Mouse (Mus musculus) thymus, adult 18-20 months (tissue): ENCODE results near the gene Myo5a.

Experiments used
- DNase-seq, 2 experiments: peaks; one replicate each; pipeline ENCODE4 v3.0.0; 2022; ENCODE audit warnings: mixed read lengths in 2 of 2

Gene Myo5a

DNA sequence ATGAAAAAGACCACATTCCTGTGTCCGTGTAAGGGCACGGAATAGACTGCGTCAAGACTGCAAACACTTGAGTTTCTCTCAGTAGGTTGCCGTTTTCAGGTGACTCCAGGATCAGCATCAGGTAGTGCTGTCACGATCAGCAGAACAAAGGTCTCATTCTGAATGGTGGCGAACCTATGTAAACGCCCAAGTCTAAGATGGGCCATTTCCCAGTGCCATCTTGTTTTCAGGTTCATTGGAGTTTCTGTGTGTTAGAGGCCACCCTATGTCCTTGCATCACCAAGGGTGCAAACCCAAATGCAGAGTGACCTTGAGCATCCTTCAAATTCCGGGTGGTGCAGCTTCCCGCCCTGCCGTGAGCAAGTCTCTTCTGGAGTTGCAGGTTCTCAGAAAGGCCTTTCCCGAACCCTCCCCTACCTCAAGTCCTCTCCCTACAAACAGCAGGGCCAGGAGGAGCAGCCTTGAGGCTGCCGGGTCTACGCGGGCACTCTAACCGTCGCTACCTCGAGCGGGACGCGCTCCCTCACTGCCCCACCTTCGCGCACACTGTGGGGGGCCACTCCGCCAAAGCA, at the start of gene Myo5a:
Myo5a (plus strand) TSS at position 559 of the 572 bp plus-strand sequence.
- DNase-seq = no peak

DNA sequence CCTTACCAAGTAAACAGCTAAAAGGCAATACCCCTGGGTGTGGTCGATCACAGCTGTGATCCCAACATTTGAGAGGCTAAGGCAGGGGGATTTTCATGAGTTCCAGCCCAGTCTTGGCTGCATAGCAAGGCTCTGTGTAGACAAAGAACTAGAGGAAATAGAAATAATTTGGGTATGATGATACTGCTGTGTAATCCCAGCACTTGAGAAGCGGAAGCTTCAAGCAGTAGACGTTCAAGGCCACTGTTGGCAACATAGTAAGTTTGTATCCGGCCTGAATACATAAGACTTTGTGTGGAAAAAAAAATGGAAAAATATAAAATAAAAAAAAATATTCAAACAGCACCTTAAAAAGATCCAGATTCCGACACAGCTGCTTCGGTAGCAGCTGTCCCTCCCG, 48.3 kb upstream of the Myo5a start:
- no peak for DNase-seq

DNA sequence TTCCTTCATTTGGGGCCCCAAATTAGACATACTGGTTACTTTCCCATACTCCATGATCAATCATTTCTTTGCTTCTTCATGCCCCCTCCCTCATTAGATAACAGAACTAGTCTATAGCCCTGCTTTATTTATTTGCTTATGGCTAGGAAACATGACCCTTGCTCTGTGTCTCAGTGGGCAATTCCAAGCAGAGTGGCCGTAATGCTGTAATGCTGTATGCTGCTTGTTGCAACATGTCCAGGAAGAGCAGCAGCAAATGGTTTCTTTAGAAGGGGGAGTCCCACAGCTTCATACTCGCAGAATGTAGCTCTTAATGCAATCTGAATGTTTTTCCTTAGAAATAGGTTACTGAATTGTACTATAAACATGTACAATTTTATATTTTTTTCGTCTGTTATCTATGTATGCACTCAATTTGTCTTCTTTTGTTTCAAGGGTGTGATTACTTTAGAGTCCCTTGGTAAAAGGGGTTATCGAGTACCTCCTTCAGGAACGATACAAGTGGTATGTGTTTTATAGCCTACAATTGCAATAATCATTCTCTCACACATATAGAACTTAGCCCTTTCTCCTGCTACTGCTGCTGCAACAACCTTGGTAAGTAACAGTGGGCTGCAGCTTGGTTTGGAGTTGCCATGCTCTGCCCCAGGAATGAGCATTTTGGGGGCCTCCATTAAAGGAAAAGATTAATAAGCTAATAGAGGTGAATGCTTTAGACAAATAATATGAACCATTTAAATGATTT, 47.5 kb upstream of the Myo5a start:
- DNase-seq = no peak

- DNase-seq = no peak
Measured at GRCm38 (mm10) chr9:75024089-75024488, 46.7 kb upstream of the Myo5a start.

DNA sequence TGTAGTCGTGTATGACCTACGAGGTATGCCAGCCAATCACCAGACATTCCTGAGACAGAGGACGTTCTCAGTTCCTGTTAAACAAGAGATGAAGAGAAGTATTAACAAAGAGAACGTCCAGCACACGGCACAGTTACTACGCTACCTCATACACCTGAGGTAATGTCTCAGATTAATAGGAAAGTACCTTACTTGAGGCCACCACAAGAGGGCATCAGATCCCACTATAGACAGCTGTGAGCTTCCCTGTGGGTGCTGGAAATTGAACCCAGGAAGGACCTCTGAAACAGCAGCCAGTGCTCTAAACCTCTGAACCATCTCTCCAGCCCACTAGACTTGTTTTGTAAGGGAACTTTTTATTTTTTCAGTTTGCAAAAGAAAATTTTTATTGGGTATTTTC, 45.1 kb upstream of the Myo5a start:
- DNase-seq = no peak

DNA sequence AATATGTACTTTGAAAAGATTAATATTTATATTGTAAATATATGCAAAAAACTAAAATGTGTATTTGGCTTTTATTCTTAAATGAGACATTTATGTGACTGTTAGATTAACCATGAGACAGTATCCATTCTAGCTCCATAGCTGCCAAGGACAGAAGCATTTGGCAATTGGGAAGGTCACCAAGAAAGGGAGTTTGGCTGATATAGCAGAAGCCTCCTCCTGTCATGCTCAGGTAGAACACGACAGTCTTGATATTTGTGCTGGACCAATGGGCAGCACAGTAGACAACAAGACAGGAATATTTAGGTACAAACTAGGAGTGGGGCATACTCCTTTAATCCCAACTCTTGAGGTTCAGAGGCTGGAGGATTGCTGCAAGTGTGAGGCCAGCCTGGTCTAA, 38.4 kb upstream of the Myo5a start:
- DNase-seq = no peak

DNA sequence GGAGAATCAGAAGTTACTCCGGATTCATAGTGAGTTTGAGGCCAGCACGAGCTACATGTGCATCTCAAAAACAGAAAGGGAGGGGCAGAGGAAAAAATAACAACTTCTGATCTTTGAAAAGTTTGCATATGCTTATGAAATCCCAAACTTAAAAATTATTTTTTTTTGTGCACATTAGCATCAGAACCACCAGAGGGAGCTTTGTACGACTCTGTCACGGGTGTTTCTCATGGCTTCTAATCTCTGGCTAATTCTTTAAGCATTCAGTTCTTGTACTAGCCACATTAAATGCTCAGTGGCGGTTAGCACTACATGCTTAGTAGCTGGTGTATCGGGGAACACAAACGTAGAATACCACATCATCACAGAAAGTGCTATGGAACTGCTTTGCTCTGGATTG, 37.7 kb upstream of the Myo5a start:
- no peak for DNase-seq

- DNase-seq = no peak
Measured at GRCm38 (mm10) chr9:75034691-75035090, 36.1 kb upstream of the Myo5a start.

- DNase-seq = no peak
Measured at GRCm38 (mm10) chr9:75035944-75036343, 34.9 kb upstream of the Myo5a start.

DNA sequence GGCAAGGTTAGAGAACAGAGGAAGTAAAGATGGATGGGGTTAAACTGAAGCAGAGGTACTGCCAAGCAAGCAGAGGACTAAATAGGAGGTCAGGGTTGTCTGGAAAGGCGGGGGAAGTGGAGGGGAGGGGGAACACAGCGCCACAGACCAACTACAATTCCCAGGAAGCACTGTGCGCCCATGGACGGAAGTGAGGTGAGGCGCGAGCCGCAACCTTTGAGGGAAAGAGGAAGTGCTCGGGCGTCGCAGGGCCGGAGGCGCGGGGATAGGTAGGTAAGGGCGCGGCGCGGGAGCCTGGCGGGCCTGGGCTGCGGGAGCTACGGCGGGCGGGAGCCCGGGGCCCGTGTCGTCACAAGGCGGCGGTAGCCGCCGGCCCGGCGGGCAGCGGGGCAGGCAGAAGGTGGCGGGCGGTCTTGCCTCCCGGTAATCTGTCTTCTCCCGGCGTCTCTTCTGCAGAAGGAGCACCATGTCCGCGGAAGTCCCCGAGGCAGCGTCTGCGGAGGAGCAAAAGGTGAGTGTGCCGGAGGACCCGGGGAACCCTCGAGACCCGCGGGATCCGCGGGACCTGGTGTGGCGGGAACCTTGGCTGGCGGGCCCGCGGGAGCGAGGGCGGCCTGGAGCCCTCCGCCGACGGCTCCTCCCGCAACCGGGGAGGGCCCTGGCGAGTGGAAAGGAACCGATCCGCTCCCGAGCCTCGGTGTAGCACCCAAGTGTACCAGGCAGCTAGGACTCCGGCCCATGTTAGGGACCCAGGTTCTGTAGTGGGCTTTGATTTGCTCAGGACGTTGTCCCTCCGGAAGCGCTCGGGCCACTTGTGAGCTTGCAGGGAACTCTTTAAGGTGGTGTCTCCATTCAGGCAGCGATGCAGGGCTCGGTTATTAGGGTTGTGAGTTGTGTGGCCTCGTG, 33.1 kb upstream of the Myo5a start, which contains the start of gene Arpp19:
Arpp19 (plus strand) TSS at position 164 of the 906 bp plus-strand sequence.
- DNase-seq = peak; percentile 82 to 83

- DNase-seq = no peak
Measured at GRCm38 (mm10) chr9:75038357-75038688, 32.5 kb upstream of the Myo5a start.

DNA sequence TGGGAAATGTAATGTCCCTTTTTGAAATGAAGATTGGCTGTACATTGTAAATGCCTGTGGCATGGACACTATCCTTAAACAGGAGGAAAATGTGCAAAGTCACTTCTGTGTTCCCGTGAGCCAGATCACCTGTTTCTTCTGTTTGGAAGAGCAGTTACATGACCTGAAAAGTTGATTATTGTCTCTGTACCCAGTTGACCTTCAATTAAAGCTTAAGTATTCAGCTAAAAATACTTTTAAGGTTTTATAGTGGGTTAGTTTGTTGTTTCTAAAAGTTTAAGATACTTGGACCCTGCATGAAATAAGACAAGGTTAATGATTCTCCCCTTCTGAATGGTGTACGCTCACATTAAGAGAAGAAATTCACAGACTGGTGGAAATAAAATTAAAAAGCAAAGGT, 30.2 kb upstream of the Myo5a start:
- no peak for DNase-seq

DNA sequence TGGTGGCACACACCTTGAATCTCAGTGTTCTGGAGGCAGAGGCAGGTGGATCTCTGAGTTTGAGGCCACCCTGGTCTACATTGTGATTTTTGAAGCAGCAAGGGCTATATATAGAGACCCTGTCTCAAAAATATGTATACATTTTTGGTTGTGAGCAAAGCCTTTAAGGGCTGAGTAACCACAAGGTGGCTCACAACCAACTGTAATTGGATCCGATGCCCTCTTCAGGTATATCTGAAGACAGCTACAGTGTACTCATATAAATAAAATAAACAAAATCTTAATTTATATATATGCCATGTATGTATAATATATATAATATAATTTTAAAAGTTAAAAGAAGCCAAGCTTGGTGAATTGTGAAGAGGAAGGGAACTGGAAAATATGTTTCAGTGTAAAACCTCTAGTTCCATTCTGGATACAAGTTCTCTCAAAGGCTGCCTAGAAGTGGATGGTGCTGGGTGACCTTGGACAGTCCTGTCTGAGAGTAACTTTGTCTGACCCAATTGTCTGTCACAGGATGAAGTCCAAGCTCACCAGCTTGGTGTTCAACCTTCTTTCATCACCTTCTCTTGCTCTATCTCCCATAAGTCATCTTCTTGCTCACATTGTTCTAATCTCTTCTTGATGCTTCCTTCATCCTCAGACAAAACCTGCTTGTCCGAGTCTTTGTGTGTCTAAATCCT, 28.8 kb upstream of the Myo5a start:
- DNase-seq = no peak

DNA sequence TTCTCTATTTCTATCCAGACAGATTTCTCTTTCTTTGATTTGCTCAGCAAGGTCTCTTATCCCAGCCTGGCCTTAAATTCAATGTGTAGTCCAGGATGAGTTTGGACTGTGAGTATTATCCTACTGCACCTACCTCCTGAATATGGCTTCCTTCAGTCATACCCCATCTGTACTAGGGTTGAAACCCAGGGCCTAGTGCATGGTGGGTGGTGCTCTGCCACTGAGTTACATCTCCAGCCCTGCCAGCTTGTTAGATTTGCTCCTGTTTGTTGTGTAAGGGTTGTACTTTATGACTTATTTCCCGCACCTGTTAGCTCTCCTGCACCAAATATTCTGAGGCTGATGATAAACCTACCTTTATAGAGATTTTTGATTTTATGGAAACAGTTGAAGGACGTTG, 27.6 kb upstream of the Myo5a start:
- no peak for DNase-seq

GRCm38 (mm10) chr9:75047079-75047478, 23.7 kb upstream of the Myo5a start:
- no peak for DNase-seq

DNA sequence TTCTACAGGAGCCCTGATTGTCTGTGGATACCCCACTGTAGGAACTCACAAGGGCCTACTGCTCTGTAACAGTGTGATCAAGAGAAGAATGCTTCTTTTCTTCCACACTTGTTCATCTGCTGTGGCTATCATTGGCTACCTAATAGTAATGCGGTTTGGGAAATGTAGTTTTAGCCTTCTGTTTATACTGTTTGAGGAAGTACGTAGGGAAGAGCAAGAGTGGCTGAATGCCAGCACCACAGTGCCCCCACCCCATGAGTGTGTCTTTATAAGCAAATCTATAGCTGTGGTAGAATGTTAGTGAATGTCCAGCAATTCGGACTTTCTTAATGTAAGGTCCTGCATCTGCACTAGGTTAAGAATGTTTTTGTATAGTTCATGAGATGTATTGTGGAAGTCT, 21.7 kb upstream of the Myo5a start:
- DNase-seq = no peak

DNA sequence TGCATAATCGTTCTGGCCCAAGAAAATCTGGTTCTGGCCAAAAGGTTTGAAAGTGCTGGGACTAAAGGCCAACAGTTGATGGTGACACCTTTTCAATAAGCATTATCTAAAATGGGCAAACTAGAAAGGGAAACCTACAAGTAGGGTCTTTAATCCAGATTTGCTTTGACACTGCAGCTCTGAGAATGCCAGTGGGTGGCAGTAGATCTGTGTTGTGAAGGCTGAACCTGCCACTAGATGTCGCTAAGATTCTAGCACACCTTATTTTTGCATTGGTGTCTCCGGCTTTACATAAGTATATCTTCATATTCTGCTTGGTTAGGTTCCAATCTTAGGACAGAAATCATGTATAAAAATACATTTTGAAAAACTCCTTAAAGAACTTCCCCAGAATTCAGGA, 20.8 kb upstream of the Myo5a start:
- DNase-seq = peak in 1 of 2 experiments; percentile 29

- DNase-seq = no peak
Measured at GRCm38 (mm10) chr9:75051841-75052240, 19.0 kb upstream of the Myo5a start.

- no peak for DNase-seq
Measured at GRCm38 (mm10) chr9:75055046-75055445, 15.8 kb upstream of the Myo5a start.

DNA sequence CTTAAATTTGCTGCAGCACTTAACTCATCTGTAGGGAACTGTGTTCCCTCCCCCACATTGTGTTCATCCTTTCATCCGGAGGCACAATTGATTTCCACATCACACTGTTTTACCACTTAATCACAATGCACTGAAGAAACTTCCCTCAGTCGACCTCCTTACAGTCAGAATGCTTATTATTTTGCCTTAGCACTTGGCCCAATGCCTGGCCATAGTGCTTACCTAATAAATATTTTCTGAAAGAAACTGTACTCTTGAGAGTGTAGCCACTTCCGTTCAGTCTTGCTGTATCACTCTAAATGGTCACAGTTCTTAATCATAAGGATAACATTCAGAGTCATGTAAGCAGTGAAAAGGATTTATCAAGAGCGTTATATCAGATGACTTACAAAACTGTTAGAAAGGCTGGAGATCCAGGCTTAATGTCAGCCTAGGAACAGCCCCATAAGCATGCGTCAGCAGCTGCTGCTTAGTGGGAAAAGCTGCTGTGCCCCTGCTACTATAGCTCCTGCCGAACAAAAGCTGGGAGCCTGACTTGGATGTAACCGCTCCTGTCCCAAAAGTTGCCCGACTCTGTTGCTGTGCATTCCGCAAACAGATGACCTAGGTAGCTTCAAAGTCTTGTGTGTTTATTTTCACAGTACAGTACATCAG, 6.0 kb upstream of the Myo5a start:
- DNase-seq = no peak

DNA sequence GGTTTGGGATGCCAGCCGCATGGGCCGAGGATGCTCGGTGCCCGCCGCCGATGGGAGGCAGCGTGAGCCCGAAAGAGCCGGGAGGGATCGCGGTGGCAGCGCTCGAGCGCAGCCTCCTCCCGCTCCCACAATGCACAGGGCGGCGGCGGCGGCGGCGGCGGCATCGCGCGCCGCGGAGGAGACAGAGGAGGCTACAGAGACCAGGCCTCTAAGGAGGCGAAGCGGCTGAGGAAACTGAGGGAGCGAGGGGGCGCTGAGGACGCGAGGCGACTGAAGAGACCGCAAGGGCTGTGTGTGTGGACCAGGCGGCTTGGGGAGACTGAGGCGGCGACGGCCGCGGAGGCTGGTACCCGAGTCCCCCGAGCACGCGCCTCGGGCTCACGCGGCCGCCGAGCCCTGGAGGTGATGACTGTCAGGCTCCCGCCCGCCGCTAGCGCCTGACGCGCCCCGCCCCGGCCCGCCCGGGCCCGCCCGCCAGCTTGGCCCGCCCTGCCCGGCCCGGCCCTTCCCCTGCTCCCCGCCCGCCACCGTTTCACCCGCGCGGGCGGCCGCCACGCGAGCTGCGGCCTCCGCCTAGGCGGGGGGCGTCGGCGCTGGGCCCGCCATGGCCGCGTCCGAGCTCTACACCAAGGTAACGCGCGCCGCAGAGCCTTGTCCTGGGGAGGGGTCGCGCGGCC, 352 bp downstream of the Myo5a start:
- DNase-seq = peak; percentile 59 to 62

DNA sequence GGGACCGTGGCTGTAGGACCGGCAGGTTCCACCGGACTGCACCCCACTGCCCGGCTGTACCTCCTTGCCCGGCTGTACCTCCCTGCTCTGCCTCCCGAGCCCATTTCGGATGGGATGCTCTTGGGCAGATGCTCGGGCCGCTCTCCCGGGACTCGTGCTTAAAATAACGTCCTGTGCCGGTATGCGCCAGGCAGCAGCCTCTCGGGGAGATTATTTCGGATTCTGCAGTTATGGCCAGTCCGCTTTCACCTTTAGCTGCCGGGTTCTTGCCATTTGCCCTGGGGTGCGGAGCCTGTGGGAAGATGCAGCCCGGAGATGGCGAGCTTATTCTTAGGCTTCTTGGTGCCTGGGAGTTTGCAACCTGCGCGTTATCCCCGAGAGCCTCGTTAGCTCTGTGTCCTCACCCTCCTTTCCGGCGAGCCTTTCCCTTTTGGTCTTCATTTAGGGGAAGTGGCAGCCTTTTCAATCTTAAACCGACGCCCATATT, 934 bp downstream of the Myo5a start:
- peak; percentile 5 to 11 for DNase-seq
